Mouse (Mus musculus) neutrophil, adult 83 days (primary cell): ENCODE measurements around the gene B4galnt2. TPM values are rescaled to one million over a fixed set of nuclear protein-coding genes. Genes with fewer than 3 reads are reported as not detected.

Experiments
- total RNA-seq, 2 experiments: library from RNA; stranded (reverse); gene quantifications; one replicate each; pipeline ENCODE4 v1.2.4; 2023

The B4galnt2 gene
- total RNA-seq: not detected

GRCm38 (mm10) chr11:95914571-95914991 is at the start of gene B4galnt2:
Gene B4galnt2, minus strand, starts transcription at chr11:95914891.

GRCm38 (mm10) chr11:95842074-95842681 is 72.5 kb downstream of the B4galnt2 start, which contains the start of gene Abi3:
Gene Abi3, minus strand, starts transcription at chr11:95842476.

GRCm38 (mm10) chr11:95837059-95837458 is 77.6 kb downstream of the B4galnt2 start, which contains the start of gene Gngt2:
Gene Gngt2, plus strand, starts transcription at chr11:95837216.

GRCm38 (mm10) chr11:95824071-95824876 is 90.4 kb downstream of the B4galnt2 start, which contains the start of gene Phospho1:
Gene Phospho1, plus strand, starts transcription at chr11:95824499.

Other genes starting within 250 kb of the B4galnt2 start
- 10 to 100 TPM; 22.3 to 34.8 TPM for gene Phb, start 247.9 kb downstream of the B4galnt2 start, total RNA-seq
- gene Zfp652, start 202.2 kb downstream of the B4galnt2 start, total RNA-seq: 10 to 100 TPM; 57.8 to 64.9 TPM
- gene B130006D01Rik, start 191.3 kb downstream of the B4galnt2 start, total RNA-seq: 1 to 10 TPM; 3.0 to 5.0 TPM
- 100 to 1,000 TPM; 116 to 159 TPM for gene Phospho1, start 90.4 kb downstream of the B4galnt2 start, total RNA-seq
- gene Gngt2, start 77.7 kb downstream of the B4galnt2 start, total RNA-seq: 10 to 100 TPM; 29.8 to 38.9 TPM
- 10 to 100 TPM; 18.1 to 18.2 TPM for gene Abi3, start 72.4 kb downstream of the B4galnt2 start, total RNA-seq
- gene Igf2bp1, start 91.0 kb upstream of the B4galnt2 start, total RNA-seq: not detected
- not detected for gene Gip, start 109.7 kb upstream of the B4galnt2 start, total RNA-seq
- 10 to 100 TPM; 54.4 to 61.7 TPM for gene Snf8, start 120.0 kb upstream of the B4galnt2 start, total RNA-seq
- gene Ube2z, start 150.5 kb upstream of the B4galnt2 start, total RNA-seq: 10 to 100 TPM; 30.2 to 32.2 TPM
- gene Atp5g1, start 160.8 kb upstream of the B4galnt2 start, total RNA-seq: 100 to 1,000 TPM in 1 of 2 experiments, 10 to 100 TPM in 1; 94.9 to 107 TPM
- not detected for gene Calcoco2, start 197.1 kb upstream of the B4galnt2 start, total RNA-seq
- not detected for gene Ttll6, start 218.9 kb upstream of the B4galnt2 start, total RNA-seq